Comparison of ENCODE assay signal across 8 mouse cellular contexts in genomic region chr4:59823470-59823869, GRCm38 (mm10). TPM values are rescaled to one million over a fixed set of nuclear protein-coding genes. Genes with fewer than 3 reads are reported as not detected.
A peak's percentile ranks its signal among the peaks of the same experiment; 100 is the strongest.
DNase-seq lines count a peak whose midpoint lies in the region; ATAC-seq lines count a peak whose summit lies in the region.
"Had no signal": no experiment of that assay in that cellular context is flagged by ENCODE, and none has a peak within 500 bp of the region (broad histone marks: within the 10 kb centered on the region; RNA-seq: fewer than 3 reads in every experiment).

No protein-coding gene starts in this region.

- DNase-seq in cerebellum, postnatal 14 days: peak; percentile 69 to 73
- DNase-seq in adrenal gland, postnatal 4 days (ENCODE audit: low spot score in 2 of 2): no peak
- no peak for DNase-seq in adrenal gland, postnatal 25 days

- 0 out of 2 replicates have a peak, but pooled peaks cover 8% of the 10 kb centered on the region for H3K36me3 ChIP-seq in liver, embryonic 15.5 days (replicated peaks)
- H3K36me3 ChIP-seq in liver, embryonic 12.5 days: peaks cover 6% of the 10 kb centered on the region; the same call in 1 of the 2 replicates
- no peaks in the 10 kb centered on the region for H3K36me3 ChIP-seq in heart, embryonic 13.5 days
- H3K36me3 ChIP-seq in megakaryocyte, embryonic 14.5 days (replicated peaks; ENCODE audit: low read length): peaks cover 80% of the 10 kb centered on the region

- H3K4me1 ChIP-seq in liver, embryonic 15.5 days (replicated peaks): peaks cover 32% of the 10 kb centered on the region
- H3K4me1 ChIP-seq in liver, embryonic 12.5 days: peaks cover 43% of the 10 kb centered on the region
- peaks cover 34% of the 10 kb centered on the region for H3K4me1 ChIP-seq in heart, embryonic 13.5 days
- H3K4me1 ChIP-seq in megakaryocyte, embryonic 14.5 days: peaks cover 98% of the 10 kb centered on the region

- H3K4me3 ChIP-seq in liver, embryonic 15.5 days (replicated peaks): no peak overlapping the region
- no peak overlapping the region for H3K4me3 ChIP-seq in liver, embryonic 12.5 days
- no peak overlapping the region for H3K4me3 ChIP-seq in heart, embryonic 13.5 days
- peak overlapping the region; percentile 34 for H3K4me3 ChIP-seq in megakaryocyte, embryonic 14.5 days (replicated peaks)

- 0 out of 2 replicates have a peak, but pooled peaks have one; percentile 22 for ATAC-seq in liver, embryonic 15.5 days (ENCODE audit: insufficient read depth)
- no peak for ATAC-seq in liver, embryonic 12.5 days
- ATAC-seq in heart, embryonic 13.5 days (ENCODE audit: extremely low read depth, insufficient number of reproducible peaks, low FRiP score, low TSS enrichment): peak; percentile 7; the same call in 1 of the 2 replicates

- no peak overlapping the region for H3K4me2 ChIP-seq in liver, embryonic 15.5 days
- no peak overlapping the region for H3K4me2 ChIP-seq in liver, embryonic 12.5 days
- H3K4me2 ChIP-seq in heart, embryonic 13.5 days: no peak overlapping the region

- no peaks in the 10 kb centered on the region for H3K9me3 ChIP-seq in liver, embryonic 15.5 days (replicated peaks)
- H3K9me3 ChIP-seq in liver, embryonic 12.5 days (replicated peaks): no peaks in the 10 kb centered on the region
- H3K9me3 ChIP-seq in heart, embryonic 13.5 days: no peaks in the 10 kb centered on the region
- no peaks in the 10 kb centered on the region for H3K9me3 ChIP-seq in megakaryocyte, embryonic 14.5 days

- H3K27ac ChIP-seq in liver, embryonic 15.5 days (replicated peaks): no peak overlapping the region
- no peak overlapping the region for H3K27ac ChIP-seq in liver, embryonic 12.5 days
- 0 out of 2 replicates have a peak overlapping the region, but pooled peaks have one; percentile 8 for H3K27ac ChIP-seq in heart, embryonic 13.5 days (replicated peaks)
- H3K27ac ChIP-seq: liver, embryonic 14.5 days had no signal

- H3K27me3 ChIP-seq in liver, embryonic 15.5 days: no peaks in the 10 kb centered on the region
- H3K27me3 ChIP-seq in liver, embryonic 12.5 days (replicated peaks): no peaks in the 10 kb centered on the region
- H3K27me3 ChIP-seq in heart, embryonic 13.5 days (replicated peaks): no peaks in the 10 kb centered on the region
- no peaks in the 10 kb centered on the region for H3K27me3 ChIP-seq in megakaryocyte, embryonic 14.5 days (replicated peaks)

- WGBS in liver, embryonic 15.5 days (ENCODE audit: insufficient replicate concordance): 46% methylated on average over 7 of the region's 7 CpGs
- WGBS in liver, embryonic 12.5 days (ENCODE audit: insufficient replicate concordance): 48% methylated on average over 7 of the region's 7 CpGs
- WGBS in heart, embryonic 13.5 days: 32% methylated on average over 7 of the region's 7 CpGs

- no peak overlapping the region for H3K9ac ChIP-seq in liver, embryonic 15.5 days
- no peak overlapping the region for H3K9ac ChIP-seq in liver, embryonic 12.5 days
- H3K9ac ChIP-seq in heart, embryonic 13.5 days: peak overlapping the region; percentile 50; the same call in 1 of the 2 replicates
- H3K9ac ChIP-seq: liver, embryonic 14.5 days had no signal

RNA-seq across cellular contexts. Expression of gene Snx30, which starts 17.8 kb away (rescaled TPM):
- polyA plus RNA-seq in liver, embryonic 15.5 days (2015; fragmentation: Nextera tagmentation; extraction: Ambion mirVana): 3.7 and 4.3 TPM in 2 replicates
- 5.6 and 7.5 TPM in 2 replicates for polyA plus RNA-seq in liver, embryonic 12.5 days (2016; fragmentation: Nextera tagmentation; extraction: Ambion mirVana)
- polyA plus RNA-seq in heart, embryonic 13.5 days (2015; fragmentation: Nextera tagmentation; extraction: Ambion mirVana): 4.1 and 4.4 TPM in 2 replicates
- 12.1 and 19.2 TPM in 2 replicates for polyA plus RNA-seq in megakaryocyte, embryonic 14.5 days (2012; ENCODE audit: insufficient read depth, low replicate concordance)
- 10 to 100 TPM; 13.2 to 14.0 TPM for total RNA-seq in adrenal gland, postnatal 4 days (2021)
- 4.2 and 6.7 TPM in 2 replicates for total RNA-seq in adrenal gland, postnatal 25 days (2021)

RNA-seq across cellular contexts. Expression of gene Inip, which starts 22.1 kb away (rescaled TPM):
- 16.5 and 17.3 TPM in 2 replicates for polyA plus RNA-seq in liver, embryonic 15.5 days (2015; fragmentation: Nextera tagmentation; extraction: Ambion mirVana)
- 34.7 and 35.8 TPM in 2 replicates for polyA plus RNA-seq in liver, embryonic 12.5 days (2016; fragmentation: Nextera tagmentation; extraction: Ambion mirVana)
- polyA plus RNA-seq in heart, embryonic 13.5 days (2015; fragmentation: Nextera tagmentation; extraction: Ambion mirVana): 39.0 and 41.7 TPM in 2 replicates
- 6.1 and 9.7 TPM in 2 replicates for polyA plus RNA-seq in megakaryocyte, embryonic 14.5 days (2012; ENCODE audit: insufficient read depth, low replicate concordance)
- total RNA-seq in adrenal gland, postnatal 4 days (2021): 10 to 100 TPM; 21.8 to 24.1 TPM
- 19.0 and 19.9 TPM in 2 replicates for total RNA-seq in adrenal gland, postnatal 25 days (2021)

Comparison
In these comparisons a context has a peak if more than half of its experiments do, and no peak if none do; other contexts are left out.
1. DNase-seq: peak in cerebellum, postnatal 14 days (2 of 2); none in adrenal gland, postnatal 4 days (0 of 2) and adrenal gland, postnatal 25 days (single experiment).